Mouse (Mus musculus) layer of hippocampus, adult 9-11 months (tissue): ENCODE results near the gene D430042O09Rik.

Source experiments
- DNase-seq: peaks from one replicate; pipeline ENCODE4 v3.0.0; 2022

The D430042O09Rik gene

DNA sequence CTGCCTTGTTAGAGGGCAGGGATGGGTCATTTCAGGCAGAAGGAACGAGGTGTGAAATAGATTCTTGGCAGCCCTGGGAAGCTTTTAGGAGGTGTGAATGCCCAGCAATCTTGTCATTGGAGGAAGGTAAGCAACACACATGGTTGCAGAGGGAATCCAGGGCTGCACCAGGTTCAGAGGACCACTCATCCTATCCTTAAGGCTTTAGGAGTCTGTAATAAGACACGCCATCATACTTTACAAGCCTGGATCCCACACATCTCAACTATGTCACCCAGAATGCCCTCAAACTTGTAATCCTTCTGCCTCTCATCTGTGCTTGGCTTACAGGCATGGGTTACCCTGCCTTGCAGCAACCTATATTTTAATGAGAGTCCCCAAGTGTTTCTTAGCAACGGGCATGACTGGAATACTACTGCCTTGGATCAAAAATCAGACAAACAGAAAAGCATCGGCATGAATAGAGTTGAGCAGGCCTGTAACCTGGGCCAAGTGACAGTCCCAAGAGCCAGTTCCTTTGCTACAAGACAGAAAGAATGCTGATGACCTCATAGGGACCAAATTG is 178.5 kb downstream of the D430042O09Rik start:
- no peak for DNase-seq

DNA sequence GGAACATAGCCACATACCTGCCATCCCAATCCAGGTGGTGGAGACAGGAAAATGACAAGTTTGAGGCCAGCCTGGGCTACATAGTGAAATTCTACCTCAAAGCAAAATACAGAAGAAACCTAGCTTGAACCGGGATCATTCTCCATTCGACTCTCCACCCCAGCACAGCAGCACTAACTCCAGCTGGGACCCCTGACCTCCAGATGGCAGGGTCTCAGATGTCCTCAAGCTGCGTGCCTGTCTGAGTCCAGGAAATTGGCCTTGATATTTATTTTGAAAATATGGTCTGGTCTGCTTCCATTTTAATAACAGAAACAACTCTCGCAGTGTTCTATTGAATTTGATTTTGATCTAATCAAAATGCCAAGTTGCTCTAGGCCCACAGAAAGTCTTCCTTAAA is 179.4 kb downstream of the D430042O09Rik start:
- no peak for DNase-seq

DNA sequence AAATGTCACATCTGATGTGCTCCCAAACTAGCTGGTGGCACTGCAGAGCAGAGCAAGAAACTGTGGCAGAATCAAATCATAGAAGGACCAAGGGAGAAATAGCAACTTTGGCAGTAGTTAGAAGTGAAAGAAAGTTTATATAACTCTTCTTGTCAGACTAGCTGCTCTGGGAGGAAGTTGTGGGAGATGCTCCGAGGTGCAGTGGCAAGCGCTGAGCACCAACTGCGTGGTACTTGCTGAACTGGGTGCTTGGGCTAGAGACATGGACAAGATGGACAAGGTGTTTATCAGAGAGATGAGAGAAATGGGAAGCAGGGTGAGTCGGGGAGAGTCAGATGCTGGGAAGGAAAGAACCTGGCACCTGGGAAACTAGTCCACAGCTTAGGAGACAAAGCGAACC is 180.1 kb downstream of the D430042O09Rik start:
- DNase-seq = no peak

DNA sequence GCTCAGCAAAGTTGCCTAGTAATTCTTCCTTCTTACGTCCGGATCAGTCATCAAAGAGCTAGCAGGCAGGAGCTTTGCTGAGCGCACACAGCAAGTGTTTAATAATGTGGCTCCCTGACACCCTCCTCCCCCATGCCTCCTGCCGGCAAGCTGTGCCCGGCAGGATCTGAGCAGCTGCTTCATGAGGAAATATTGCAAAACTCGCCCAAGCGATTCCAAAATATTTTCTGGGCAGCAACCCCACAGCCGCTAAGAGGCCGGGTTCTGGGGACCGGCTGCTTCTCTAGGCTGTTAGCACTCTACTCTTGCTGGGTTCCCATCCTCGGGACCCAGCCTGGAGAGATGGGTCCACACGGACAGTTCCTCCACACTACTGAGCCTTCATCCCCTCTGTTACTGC is 180.7 kb downstream of the D430042O09Rik start:
- peak; percentile 89 for DNase-seq

DNA sequence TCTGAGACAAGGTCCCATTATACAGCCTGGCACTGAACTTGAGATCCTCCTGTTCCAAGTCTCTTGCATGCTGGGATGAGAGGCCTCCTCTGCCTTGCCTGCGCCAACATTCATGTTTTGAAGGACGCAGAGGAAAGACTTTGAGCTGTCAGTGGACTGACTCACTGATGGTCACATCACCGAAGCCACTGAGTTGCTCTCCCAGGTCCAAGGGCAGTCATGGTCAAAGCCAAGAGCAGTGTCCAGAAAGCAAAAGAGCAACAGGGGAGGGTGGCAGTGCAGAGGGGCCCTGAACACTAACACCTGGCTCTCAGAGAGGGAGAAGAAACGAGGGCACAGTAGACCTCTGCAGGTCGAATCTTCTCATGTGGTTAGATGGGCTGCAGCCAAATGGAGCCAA is 185.9 kb downstream of the D430042O09Rik start:
- no peak for DNase-seq

DNA sequence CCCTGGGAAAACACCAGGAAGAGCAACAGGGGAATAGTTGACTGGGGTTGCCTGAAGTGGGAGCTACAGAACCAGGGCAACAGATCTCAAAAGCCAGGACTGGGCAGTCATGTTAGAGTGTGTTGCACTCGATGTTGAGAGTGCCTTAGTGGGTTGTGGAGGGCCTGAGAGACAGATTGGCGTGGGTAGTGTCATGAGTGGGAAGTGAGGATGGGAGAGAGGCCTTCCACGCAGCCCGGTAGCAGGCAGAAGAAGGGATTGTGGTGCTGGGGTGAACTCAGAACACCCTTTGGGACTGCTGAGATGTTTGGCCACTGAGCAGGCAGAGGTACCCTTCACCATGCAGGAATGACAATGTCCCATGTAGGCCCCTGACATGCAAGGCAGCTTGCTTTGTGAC is 189.4 kb downstream of the D430042O09Rik start:
- DNase-seq = no peak

DNA sequence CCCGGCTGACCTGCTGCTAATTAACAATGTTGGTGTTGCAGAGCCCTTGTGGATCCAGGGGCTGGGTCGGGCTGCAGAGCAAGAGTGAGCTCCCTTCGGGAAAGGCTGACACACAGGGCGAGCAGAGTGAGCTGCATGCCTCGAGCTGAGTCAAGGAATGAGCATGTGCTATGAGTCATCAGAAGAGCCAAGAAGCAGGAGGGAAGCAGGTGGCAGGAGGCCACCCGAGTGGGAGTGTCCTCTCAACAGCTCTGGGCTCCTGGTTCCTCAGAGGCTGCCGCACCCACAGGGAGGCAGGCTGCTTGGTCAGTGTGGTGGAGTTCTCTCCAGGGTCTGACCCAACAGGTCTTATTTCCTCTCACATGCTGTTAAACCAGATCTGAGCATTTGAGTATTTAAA is 191.3 kb downstream of the D430042O09Rik start:
- DNase-seq = peak; percentile 83

DNA sequence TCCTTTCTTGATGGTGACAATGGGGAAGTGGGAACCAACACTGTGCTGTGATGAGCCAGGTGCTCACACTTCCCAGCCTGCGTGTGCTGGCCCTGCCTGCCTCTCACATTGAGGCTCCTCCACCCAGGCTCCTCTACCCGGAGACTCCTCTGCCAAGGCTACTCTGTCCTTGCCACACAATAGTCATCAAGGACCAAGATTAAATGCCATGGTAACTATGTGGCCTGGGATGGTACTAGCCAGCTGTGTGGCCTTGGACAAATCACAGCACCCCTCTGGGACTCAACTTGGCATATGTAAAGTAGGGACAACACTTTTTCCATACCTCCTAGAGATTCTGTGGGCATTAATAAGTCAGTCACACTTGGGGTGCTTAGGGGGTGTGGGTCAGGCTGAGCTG is 192.2 kb downstream of the D430042O09Rik start:
- no peak for DNase-seq

DNA sequence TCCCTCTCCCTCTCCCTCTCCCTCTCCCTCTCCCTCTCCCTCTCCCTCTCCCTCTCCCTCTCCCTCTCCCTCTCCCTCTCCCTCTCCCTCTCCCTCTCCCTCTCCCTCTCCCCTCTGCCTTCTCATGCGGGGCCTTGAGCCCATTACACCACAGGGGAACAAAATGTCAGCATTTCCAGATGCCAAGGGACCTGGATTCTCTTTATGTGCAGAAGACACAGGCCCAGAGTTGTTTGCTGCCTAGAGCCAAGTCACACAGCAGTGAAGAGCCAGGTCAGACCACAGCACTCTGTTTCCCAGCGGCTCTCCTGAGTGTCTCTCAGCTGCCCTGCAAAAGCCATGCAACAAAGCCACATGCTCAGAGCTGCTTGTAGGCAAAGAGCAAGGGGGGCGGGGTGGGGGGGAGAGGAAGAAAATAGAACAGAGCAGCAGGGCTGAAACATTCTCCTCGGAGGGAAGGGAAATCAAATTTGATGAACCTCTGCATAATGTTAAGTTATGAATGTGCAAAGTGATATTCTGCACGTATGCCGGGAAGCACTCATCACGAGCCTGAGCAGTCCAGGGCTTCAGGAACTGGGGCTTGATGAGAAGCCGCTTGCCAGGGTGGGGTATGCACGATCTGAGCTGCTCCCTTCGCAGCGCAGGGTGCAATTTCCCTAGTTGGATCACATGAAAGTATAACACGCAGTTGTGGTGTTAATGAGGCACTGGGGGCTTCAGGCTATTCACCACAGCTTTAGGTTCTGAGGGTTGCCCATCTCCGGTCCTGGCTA is 192.9 kb downstream of the D430042O09Rik start:
- no peak for DNase-seq

DNA sequence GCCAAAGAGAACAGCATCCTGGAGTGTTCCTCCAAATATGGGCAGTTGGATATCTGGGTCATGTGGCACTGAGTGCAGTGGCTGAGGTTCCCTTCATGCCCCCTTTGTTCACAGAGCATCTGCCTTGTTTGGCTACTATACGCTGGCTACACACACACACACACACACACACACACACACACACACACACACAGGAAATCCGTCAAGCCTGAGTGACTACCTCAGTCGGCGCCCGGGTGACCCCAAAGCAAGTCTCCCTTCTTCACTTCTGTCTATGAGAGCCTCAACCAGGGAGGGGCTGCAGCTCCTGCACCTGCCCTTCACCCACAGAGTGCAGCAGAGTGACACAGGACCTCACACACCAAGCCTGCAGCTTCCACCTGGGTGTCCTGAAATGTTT is 213.1 kb downstream of the D430042O09Rik start:
- DNase-seq = no peak

DNA sequence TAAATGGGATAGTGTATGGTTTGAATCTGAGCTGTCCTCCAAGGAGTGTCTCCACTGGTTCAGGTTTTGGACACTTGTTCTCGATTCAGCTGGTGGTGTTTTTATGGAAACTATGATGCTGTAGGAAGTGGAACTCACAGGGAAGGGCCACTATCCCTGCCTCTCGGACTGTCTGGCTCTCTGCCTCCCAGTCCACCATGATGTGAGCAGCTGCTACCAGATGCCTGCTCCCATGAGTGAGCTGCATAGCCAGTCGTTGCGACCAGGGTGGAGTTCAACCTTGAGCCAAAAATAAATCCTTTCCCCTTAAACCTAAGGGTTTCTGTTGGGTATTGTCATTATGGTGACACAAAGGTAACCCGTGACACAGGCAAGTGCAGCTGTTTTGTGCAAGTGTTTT is 216.4 kb downstream of the D430042O09Rik start:
- no peak for DNase-seq
